Mouse (Mus musculus) ES-Bruce4 (cell line): ENCODE measurements around the gene Ccndbp1.

Experiments
- CTCF ChIP-seq: IDR thresholded peaks from one replicate; pipeline ENCODE4 v1.8.1; 2011; ENCODE audit warnings: low read depth, low read length
- POLR2A ChIP-seq: IDR thresholded peaks from one replicate; pipeline ENCODE4 v1.8.1; 2011; ENCODE audit warnings: low read length; ENCODE audit not compliant: insufficient read depth

DNA sequence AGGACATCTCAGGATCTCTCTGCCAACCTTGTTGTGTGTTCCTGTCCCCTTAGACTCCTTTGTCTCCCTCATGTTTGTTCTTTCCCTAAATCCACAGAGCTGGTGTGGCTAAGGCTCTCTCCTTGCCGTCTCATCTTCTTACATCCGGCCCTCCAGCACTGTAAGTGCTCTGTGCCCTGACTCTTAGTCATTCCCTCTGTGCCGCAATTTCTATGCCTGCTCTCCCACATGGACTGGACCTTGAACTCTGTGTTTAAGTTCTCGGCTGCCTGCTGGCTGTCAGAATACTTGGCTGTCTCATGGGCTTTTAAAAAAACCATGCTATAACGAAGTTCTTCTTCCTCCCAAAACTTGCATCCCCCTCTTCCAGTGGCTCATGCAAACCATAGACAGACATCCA lies 14.7 kb downstream of the Ccndbp1 start:
- no peak for TF ChIP-seq CTCF
- TF ChIP-seq POLR2A = no peak
